Mouse (Mus musculus) embryonic facial prominence, embryonic 11.5 days (tissue): ENCODE measurements around the gene Chdh. TPM values are rescaled to one million over a fixed set of nuclear protein-coding genes. Genes with fewer than 3 reads are reported as not detected.

Source experiments
- ATAC-seq: fragments of 200-750 bp; cut with Nextera tagmentation; replicated peaks from 2 replicates; pipeline ENCODE4 v1.8.0; 2017; ENCODE audit warnings: low read depth; ENCODE audit not compliant: insufficient number of reproducible peaks, low FRiP score, low TSS enrichment
- DNase-seq: peaks from one replicate; pipeline ENCODE4 v3.0.0-alpha.2; 2015; ENCODE audit warnings: low spot score
- H3K27ac ChIP-seq: fragments of 300-500 bp; sonication (generic); replicated peaks from 2 replicates; pipeline ENCODE4 v1.5.1; 2014; ENCODE audit warnings: mild to moderate bottlenecking, low read depth, low read length, control low read depth
- H3K27me3 ChIP-seq: fragments of 300-500 bp; sonication (generic); 2 replicates; pipeline ENCODE4 v1.6.1; 2014; ENCODE audit warnings: mild to moderate bottlenecking, low read length, moderate library complexity, mixed read lengths; ENCODE audit not compliant: control insufficient read depth, insufficient read depth
- H3K36me3 ChIP-seq: fragments of 300-500 bp; sonication (generic); replicated peaks from 2 replicates; pipeline ENCODE4 v1.6.1; 2014; ENCODE audit warnings: low read depth, mild to moderate bottlenecking, low read length, moderate library complexity, mixed read lengths; ENCODE audit not compliant: control insufficient read depth, insufficient read depth
- H3K4me1 ChIP-seq: fragments of 300-500 bp; sonication (generic); 2 replicates; pipeline ENCODE4 v1.6.1; 2014; ENCODE audit warnings: low read length, mixed read lengths; ENCODE audit not compliant: control insufficient read depth, insufficient read depth
- H3K4me2 ChIP-seq: fragments of 300-500 bp; sonication (generic); 2 replicates; pipeline ENCODE4 v1.6.1; 2014; ENCODE audit warnings: low read depth, mild to moderate bottlenecking, control low read depth, low read length, moderate library complexity
- H3K4me3 ChIP-seq: fragments of 300-500 bp; sonication (generic); 2 replicates; pipeline ENCODE4 v1.5.1; 2014; ENCODE audit warnings: low read depth, low read length, control low read depth
- H3K9ac ChIP-seq: fragments of 300-500 bp; sonication (generic); replicated peaks from 2 replicates; pipeline ENCODE4 v1.6.1; 2014; ENCODE audit warnings: mild to moderate bottlenecking, control low read depth, low read length
- H3K9me3 ChIP-seq: fragments of 300-500 bp; sonication (generic); replicated peaks from 2 replicates; pipeline ENCODE4 v1.6.1; 2016; ENCODE audit warnings: mild to moderate bottlenecking, low read length, inconsistent platforms, mixed read lengths; ENCODE audit not compliant: control insufficient read depth
- WGBS: fragments of 180-500 bp; shearing (Covaris S2); extraction: QIAGEN DNeasy Blood & Tissue Kit; methylation state at CpG from one replicate; pipeline ENCODE4 v1.1.7; 2014; 5-methylcytosine and 5-hydroxymethylcytosine counted together
- polyA plus RNA-seq: library from polyadenylated mRNA; unstranded; fragments of >200 nt; fragmentation: Nextera tagmentation; extraction: Ambion mirVana; gene quantifications from 2 replicates; pipeline ENCODE4 v1.2.1, GENCODE M21; 2014

Chdh gene
- polyA plus RNA-seq: not detected in 2 replicates

DNA sequence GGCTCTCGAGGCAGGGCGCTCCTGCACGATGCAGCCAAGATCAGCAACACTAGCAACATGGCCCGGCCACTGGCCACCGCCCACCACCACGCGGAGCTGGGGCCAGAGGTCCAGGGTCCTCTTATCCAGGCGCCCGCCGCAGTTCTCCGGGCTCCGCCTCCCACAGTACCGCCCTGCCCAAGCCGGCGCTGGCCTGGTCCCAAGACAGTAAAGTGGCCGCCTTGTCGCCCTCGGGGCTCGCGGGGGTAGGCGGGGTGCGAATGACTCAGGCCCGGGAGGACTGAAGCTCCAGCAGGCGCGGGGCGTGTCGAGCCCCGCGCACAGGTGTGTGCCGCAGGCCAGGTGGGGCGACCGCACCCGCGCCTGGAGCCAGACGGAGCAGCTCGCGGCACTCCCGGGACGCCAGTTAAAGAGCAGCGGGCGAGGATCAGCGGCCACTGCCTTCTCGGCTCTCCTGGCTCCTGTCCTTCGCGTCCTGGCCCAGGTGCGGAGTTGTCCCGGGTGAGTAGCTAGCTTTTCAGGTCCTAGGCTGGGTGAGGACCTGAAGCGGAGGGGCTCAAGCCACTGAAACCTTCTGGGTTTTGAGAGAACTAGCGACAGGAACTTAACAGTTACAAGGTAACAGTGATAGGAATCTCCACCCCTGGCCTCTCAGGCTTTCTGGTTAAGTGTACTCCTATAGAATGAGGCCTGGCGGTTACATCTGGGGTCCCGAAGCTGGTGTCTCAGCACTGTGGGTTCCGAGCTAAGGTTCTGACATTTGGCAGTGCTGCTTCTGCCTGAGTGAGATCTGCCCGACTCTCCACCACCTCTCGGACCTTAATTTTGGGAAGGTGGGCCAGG is at the start of gene Chdh, which contains the start of gene Il17rb:
Chdh (plus strand) TSS at position 291 of the 843 bp plus-strand sequence.
Il17rb (minus strand) TSS at position 164 of the 843 bp plus-strand sequence.
- Histone ChIP-seq H3K9ac (peak within 1 kb of the TSS; percentile 45), H3K9me3 (no peaks in the 10 kb centered on the region), H3K27ac (no peak within 1 kb of the TSS), H3K36me3 (no peaks in the 10 kb centered on the region), H3K4me1 (no peaks in the 10 kb centered on the region; the same call in 1 of the 2 replicates), H3K4me3 (peak within 1 kb of the TSS; percentile 33), H3K27me3 (peaks cover 12% of the 10 kb centered on the region), H3K4me2 (peak within 1 kb of the TSS; percentile 95)
- DNase-seq: peak; percentile 45
- peak; percentile 46; the same call in 1 of the 2 replicates for ATAC-seq
- 10% methylated on average over 54 of the region's 54 CpGs for WGBS

DNA sequence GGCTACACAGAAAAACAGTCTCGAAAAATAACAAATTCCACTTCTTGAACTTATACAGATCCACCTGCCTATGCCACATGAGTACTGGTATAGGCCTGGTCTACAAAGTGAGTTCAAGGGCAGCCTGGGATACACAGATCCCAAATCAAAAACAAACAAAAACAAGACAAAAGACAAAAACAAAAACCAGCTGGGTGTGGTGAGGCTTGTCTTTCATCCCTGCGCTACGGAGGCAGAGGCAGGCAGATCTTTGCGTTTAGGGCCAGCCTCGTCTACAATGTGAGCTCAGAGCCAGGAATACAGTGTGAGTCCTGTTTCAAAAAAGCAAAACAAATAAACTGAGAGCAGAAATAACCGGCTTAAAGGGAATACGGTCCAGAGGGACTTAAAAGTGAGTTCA is 41.2 kb upstream of the Chdh start:
- Histone ChIP-seq H3K9me3 (no peaks in the 10 kb centered on the region), H3K4me2 (peak overlapping the region; percentile 56), H3K4me3 (peak overlapping the region; percentile 90), H3K36me3 (no peaks in the 10 kb centered on the region), H3K27ac (peak overlapping the region; percentile 35; the same call in 1 of the 2 replicates), H3K4me1 (peaks cover 2% of the 10 kb centered on the region; the same call in 1 of the 2 replicates), H3K9ac (peak overlapping the region; percentile 53), H3K27me3 (no peaks in the 10 kb centered on the region)
- no peak; the same call in 1 of the 2 replicates for ATAC-seq
- 58% methylated on average over 7 of the region's 7 CpGs for WGBS
- no peak for DNase-seq

DNA sequence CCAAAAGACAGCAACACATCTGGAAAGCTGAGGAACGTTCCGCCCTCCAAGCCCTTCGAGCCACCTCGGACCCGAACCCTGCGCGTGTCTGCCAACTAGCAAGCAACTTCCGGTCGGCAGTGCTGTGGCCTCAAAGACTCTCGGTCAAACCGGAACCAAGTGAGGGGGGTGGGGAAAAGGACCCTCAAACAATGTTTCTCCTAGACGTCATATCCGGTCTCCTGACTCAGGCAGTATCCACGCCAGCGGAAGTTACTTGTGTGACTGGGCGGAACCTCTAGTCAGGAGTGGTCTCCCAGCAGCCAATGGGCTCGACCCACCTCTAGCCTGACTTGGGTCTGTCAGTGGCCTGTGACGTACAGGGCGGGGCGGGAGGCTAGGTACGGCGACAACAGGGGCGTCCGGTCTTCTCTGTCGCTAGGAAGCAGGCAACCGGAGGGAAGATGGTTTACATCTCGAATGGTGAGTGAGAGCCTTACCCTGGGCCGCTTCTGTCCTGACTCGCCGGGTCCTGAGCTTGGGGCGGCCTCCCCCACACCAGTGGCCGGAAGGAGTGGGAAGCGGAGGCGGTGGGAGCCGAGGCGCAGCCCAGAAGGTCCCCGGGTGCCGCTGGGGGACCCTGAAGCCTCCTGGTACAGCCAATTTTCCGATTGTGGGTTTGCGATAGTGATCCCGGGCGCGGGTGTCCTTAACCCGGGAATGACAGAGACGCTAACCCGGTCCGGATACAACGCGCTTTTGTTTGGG is 40.6 kb upstream of the Chdh start, which contains the start of gene Selenok:
Selenok (plus strand) TSS at position 234 of the 747 bp plus-strand sequence.
- under 1% methylated on average over 49 of the region's 49 CpGs for WGBS
- ATAC-seq: peak; percentile 100
- no peaks in the 10 kb centered on the region for H3K36me3 ChIP-seq

DNA sequence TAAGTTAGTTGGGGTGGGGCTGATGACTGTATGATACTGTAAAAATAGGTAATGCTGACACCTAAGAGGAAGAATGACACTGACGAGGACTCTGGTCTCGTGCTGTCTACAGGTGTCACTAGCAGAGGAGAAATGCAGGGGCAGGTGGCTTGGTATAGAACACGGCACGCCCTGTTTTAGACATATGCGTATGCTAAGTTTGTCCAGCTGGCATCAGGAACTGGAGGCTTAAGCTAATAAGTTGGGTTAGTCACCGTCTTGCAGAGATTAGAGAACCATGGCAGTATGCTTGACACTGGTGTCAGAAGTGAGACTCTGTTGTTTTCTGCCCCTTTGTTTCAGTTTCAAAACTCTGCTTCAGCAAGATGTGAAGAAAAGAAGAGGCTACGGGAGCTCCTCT is 37.4 kb upstream of the Chdh start:
- Histone ChIP-seq H3K4me3 (no peak overlapping the region), H3K4me1 (peaks cover 2% of the 10 kb centered on the region; the same call in 1 of the 2 replicates), H3K9me3 (no peaks in the 10 kb centered on the region), H3K9ac (no peak overlapping the region), H3K4me2 (no peak overlapping the region), H3K27ac (no peak overlapping the region), H3K27me3 (no peaks in the 10 kb centered on the region), H3K36me3 (peaks cover 2% of the 10 kb centered on the region; the same call in 1 of the 2 replicates)
- 94% methylated on average over 7 of the region's 7 CpGs for WGBS
- no peak for DNase-seq
- ATAC-seq: no peak

More for the DNA sequence above, 40.6 kb upstream of the Chdh start, which contains the start of gene Selenok:
- Histone ChIP-seq H3K4me1 (peaks cover 2% of the 10 kb centered on the region; the same call in 1 of the 2 replicates), H3K9me3 (no peaks in the 10 kb centered on the region), H3K27ac (peak within 1 kb of the TSS; percentile 66), H3K27me3 (no peaks in the 10 kb centered on the region), H3K4me3 (peak within 1 kb of the TSS; percentile 90), H3K9ac (peak within 1 kb of the TSS; percentile 83), H3K4me2 (peak within 1 kb of the TSS; percentile 56)
- DNase-seq: peak; percentile 100

DNA sequence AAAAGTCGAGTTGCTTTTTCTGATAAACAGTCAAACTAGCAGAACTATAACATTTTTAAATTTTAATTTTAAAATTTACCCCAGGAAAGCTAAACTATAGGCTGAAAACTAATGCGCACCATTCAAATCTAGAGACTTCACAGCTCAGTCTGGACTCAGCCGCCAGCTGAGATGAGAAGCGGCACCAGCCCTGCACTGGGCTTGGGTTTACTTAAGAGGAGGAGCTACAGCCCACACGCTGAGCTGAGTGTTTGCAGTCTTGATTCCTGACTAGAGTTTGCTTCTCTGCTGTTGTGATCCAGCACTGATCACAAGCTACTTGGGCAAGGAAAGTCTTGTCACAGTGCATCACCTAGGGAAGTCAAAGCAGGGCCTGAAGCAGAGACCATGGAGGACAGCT is 36.8 kb upstream of the Chdh start:
- Histone ChIP-seq H3K27ac (no peak overlapping the region), H3K4me1 (peaks cover 2% of the 10 kb centered on the region; the same call in 1 of the 2 replicates), H3K9me3 (no peaks in the 10 kb centered on the region), H3K4me3 (no peak overlapping the region), H3K4me2 (no peak overlapping the region), H3K36me3 (peaks cover 2% of the 10 kb centered on the region; the same call in 1 of the 2 replicates), H3K9ac (no peak overlapping the region), H3K27me3 (no peaks in the 10 kb centered on the region)
- ATAC-seq (no peak), DNase-seq (no peak)
- WGBS: 80% methylated on average over 5 of the region's 5 CpGs

DNA sequence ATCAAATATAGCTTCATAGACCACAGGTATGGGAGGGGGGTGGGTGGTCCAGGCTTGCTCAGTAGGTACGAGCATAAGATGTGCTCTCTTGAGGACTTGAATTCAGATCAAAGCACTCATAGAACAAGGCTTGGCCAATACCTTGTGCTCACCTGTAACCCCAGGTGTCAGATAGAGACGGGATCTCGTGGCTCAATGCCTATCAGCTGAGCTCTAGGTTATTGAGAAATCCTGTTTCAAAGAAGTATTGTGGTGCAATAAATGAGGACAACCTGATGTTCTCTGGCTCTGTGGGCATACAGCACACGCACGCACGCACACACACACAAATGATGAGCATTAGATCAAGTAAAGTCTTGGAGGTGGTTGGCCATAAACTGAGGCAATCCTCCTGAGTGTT is 31.9 kb upstream of the Chdh start:
- Histone ChIP-seq H3K4me1 (no peaks in the 10 kb centered on the region), H3K4me3 (no peak overlapping the region), H3K9me3 (no peaks in the 10 kb centered on the region), H3K36me3 (peaks cover 12% of the 10 kb centered on the region), H3K9ac (no peak overlapping the region), H3K27me3 (no peaks in the 10 kb centered on the region), H3K27ac (no peak overlapping the region), H3K4me2 (no peak overlapping the region)
- ATAC-seq (no peak), DNase-seq (no peak)
- WGBS: 94% methylated on average over 6 of the region's 6 CpGs

DNA sequence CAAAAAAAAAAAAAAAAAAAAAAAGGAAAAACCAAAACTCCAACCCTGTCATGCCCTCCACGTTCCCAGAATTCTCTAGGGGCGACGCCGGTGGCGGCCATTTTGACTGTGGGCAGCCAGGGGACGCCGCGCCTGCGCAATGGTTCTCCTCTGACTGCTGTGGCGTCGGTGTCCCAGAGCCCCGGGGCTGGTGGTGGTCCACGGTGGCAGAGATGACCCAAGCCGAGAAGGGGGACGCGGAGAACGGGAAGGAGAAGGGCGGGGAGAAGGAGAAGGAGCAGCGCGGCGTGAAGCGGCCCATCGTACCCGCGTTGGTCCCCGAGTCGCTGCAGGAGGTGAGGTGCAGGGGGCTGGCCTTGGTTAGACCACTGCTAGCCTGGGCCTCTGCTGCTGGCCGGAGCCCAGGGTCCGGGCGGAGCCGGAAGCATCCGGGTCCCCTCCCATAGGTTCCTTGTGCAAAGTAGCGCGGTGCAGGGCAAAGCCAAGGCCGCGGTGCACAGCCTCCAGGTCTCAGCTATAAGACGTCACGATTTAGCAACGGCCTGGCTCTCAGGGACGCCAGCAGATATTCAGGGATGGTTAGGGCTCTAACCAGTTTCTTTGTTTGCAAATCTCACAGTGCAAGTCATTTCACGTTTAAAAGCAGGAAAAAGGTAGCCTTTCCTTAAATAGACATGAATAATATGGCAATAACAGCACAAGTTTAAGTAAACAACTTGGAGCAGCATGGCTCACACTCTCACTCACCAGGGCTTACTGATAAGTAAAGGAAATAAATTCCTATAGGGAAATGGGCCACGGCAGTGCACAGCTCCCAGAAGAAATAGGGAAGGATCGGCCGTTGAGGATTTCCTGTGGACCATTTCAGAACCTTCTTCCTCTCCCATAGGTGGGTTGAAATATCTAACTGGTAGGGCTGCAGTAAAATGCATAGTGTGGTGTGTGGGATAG is 30.3 kb upstream of the Chdh start, which contains the start of gene Actr8:
Actr8 (plus strand) TSS at position 84 of the 951 bp plus-strand sequence.
- peak within 1 kb of the TSS; percentile 78 for H3K27ac ChIP-seq
- H3K4me2 ChIP-seq: peak within 1 kb of the TSS; percentile 61
- ATAC-seq (peak; percentile 98), DNase-seq (peak; percentile 94)
- H3K9me3 ChIP-seq: no peaks in the 10 kb centered on the region
- peaks cover 12% of the 10 kb centered on the region for H3K36me3 ChIP-seq
- H3K4me3 ChIP-seq: peak within 1 kb of the TSS; percentile 77
- H3K27me3 ChIP-seq: no peaks in the 10 kb centered on the region
- WGBS: 2% methylated on average over 44 of the region's 44 CpGs
- H3K9ac ChIP-seq: peak within 1 kb of the TSS; percentile 91
- no peaks in the 10 kb centered on the region for H3K4me1 ChIP-seq
